Mouse (Mus musculus): ENCODE measurements at regions not wholly inside any gene's neighbourhood (a gene's known extent, or its start where the extent isn't known, plus 50 kb on each side); places are given as distances from the start of the nearest gene placed in this dataset.

GRCm38 (mm10) chr16:24229002-24229607, 164.2 kb upstream of the Lpp start:
- Histone ChIP-seq H3K4me1 (replicated peaks; ENCODE audit: control insufficient read depth, insufficient read depth, low read length) (peaks cover 28% of the 10 kb centered on the region), H3K36me3 (ENCODE audit: control insufficient read depth, insufficient read depth, low read length) (no peaks in the 10 kb centered on the region), H3K27ac (ENCODE audit: control insufficient read depth, insufficient read depth, low read length) (no peak overlapping the region), H3K27me3 (ENCODE audit: control insufficient read depth, insufficient read depth, low read length) (no peaks in the 10 kb centered on the region), H3K4me3 (ENCODE audit: control insufficient read depth, insufficient read depth, low read length) (no peak overlapping the region)
- whole genome bisulfite sequencing, result 94% methylated on average over 7 of the region's 7 CpGs
- no peak for DNase-seq
- TF ChIP-seq CTCF (IDR thresholded peaks at IDR 0.05; ENCODE audit: borderline replicate concordance, control insufficient read depth, extremely low read depth, insufficient read depth, low read length, poor library complexity) (no peak), POLR2A (IDR thresholded peaks at IDR 0.05; ENCODE audit: control insufficient read depth, extremely low read depth, insufficient read depth, low read length, poor library complexity) (no peak)

GRCm38 (mm10) chr16:24225897-24226296, 167.4 kb upstream of the Lpp start:
- Histone ChIP-seq H3K36me3 (ENCODE audit: control insufficient read depth, insufficient read depth, low read length) (no peaks in the 10 kb centered on the region), H3K27me3 (ENCODE audit: control insufficient read depth, insufficient read depth, low read length) (no peaks in the 10 kb centered on the region), H3K4me3 (ENCODE audit: control insufficient read depth, insufficient read depth, low read length) (no peak overlapping the region), H3K4me1 (replicated peaks; ENCODE audit: control insufficient read depth, insufficient read depth, low read length) (peaks cover 29% of the 10 kb centered on the region), H3K27ac (ENCODE audit: control insufficient read depth, insufficient read depth, low read length) (no peak overlapping the region)
- TF ChIP-seq POLR2A (IDR thresholded peaks at IDR 0.05; ENCODE audit: control insufficient read depth, extremely low read depth, insufficient read depth, low read length, poor library complexity), result no peak
- TF ChIP-seq CTCF (IDR thresholded peaks at IDR 0.05; ENCODE audit: borderline replicate concordance, control insufficient read depth, extremely low read depth, insufficient read depth, low read length, poor library complexity), result no peak
- 96% methylated on average over 4 of the region's 4 CpGs for WGBS
- DNase-seq, result no peak

GRCm38 (mm10) chr16:24225090-24225489, 168.2 kb upstream of the Lpp start:
- H3K27me3 ChIP-seq (ENCODE audit: control insufficient read depth, insufficient read depth, low read length), result no peaks in the 10 kb centered on the region
- no peak overlapping the region; the same call in 1 of the 2 replicates for H3K27ac ChIP-seq (ENCODE audit: control insufficient read depth, insufficient read depth, low read length)
- peaks cover 36% of the 10 kb centered on the region for H3K4me1 ChIP-seq (replicated peaks; ENCODE audit: control insufficient read depth, insufficient read depth, low read length)
- 92% methylated on average over 1 of the region's 1 CpGs for WGBS
- H3K36me3 ChIP-seq (ENCODE audit: control insufficient read depth, insufficient read depth, low read length), result no peaks in the 10 kb centered on the region
- no peak for DNase-seq
- no peak for TF ChIP-seq CTCF (IDR thresholded peaks at IDR 0.05; ENCODE audit: borderline replicate concordance, control insufficient read depth, extremely low read depth, insufficient read depth, low read length, poor library complexity)
- TF ChIP-seq POLR2A (IDR thresholded peaks at IDR 0.05; ENCODE audit: control insufficient read depth, extremely low read depth, insufficient read depth, low read length, poor library complexity), result no peak
- H3K4me3 ChIP-seq (ENCODE audit: control insufficient read depth, insufficient read depth, low read length), result no peak overlapping the region

GRCm38 (mm10) chr16:24223901-24224300, 169.4 kb upstream of the Lpp start:
- H3K4me1 ChIP-seq (replicated peaks; ENCODE audit: control insufficient read depth, insufficient read depth, low read length), result peaks cover 36% of the 10 kb centered on the region
- no peaks in the 10 kb centered on the region for H3K27me3 ChIP-seq (ENCODE audit: control insufficient read depth, insufficient read depth, low read length)
- H3K36me3 ChIP-seq (ENCODE audit: control insufficient read depth, insufficient read depth, low read length), result no peaks in the 10 kb centered on the region
- no peak overlapping the region for H3K4me3 ChIP-seq (ENCODE audit: control insufficient read depth, insufficient read depth, low read length)
- DNase-seq, result no peak
- no peak for TF ChIP-seq CTCF (IDR thresholded peaks at IDR 0.05; ENCODE audit: borderline replicate concordance, control insufficient read depth, extremely low read depth, insufficient read depth, low read length, poor library complexity)
- TF ChIP-seq POLR2A (IDR thresholded peaks at IDR 0.05; ENCODE audit: control insufficient read depth, extremely low read depth, insufficient read depth, low read length, poor library complexity), result no peak
- H3K27ac ChIP-seq (ENCODE audit: control insufficient read depth, insufficient read depth, low read length), result no peak overlapping the region; the same call in 1 of the 2 replicates

GRCm38 (mm10) chr16:24223527-24223880, 169.8 kb upstream of the Lpp start:
- WGBS, result 49% methylated on average over 2 of the region's 2 CpGs
- peak overlapping the region; percentile 56; the same call in 1 of the 2 replicates for H3K27ac ChIP-seq (ENCODE audit: control insufficient read depth, insufficient read depth, low read length)

GRCm38 (mm10) chr16:24222759-24223526, 170.4 kb upstream of the Lpp start:
- peaks cover 40% of the 10 kb centered on the region for H3K4me1 ChIP-seq (replicated peaks; ENCODE audit: control insufficient read depth, insufficient read depth, low read length)
- H3K36me3 ChIP-seq (ENCODE audit: control insufficient read depth, insufficient read depth, low read length), result no peaks in the 10 kb centered on the region
- no peak overlapping the region for H3K4me3 ChIP-seq (ENCODE audit: control insufficient read depth, insufficient read depth, low read length)
- H3K27ac ChIP-seq (ENCODE audit: control insufficient read depth, insufficient read depth, low read length), result peak overlapping the region; percentile 99
- TF ChIP-seq POLR2A (IDR thresholded peaks at IDR 0.05; ENCODE audit: control insufficient read depth, extremely low read depth, insufficient read depth, low read length, poor library complexity) (no peak), CTCF (IDR thresholded peaks at IDR 0.05; ENCODE audit: borderline replicate concordance, control insufficient read depth, extremely low read depth, insufficient read depth, low read length, poor library complexity) (no peak)
- WGBS, result 6% methylated on average over 5 of the region's 5 CpGs
- DNase-seq, result peak; percentile 62
- no peaks in the 10 kb centered on the region for H3K27me3 ChIP-seq (ENCODE audit: control insufficient read depth, insufficient read depth, low read length)

More at GRCm38 (mm10) chr16:24223527-24223880, 169.8 kb upstream of the Lpp start:
- no peak for TF ChIP-seq POLR2A (IDR thresholded peaks at IDR 0.05; ENCODE audit: control insufficient read depth, extremely low read depth, insufficient read depth, low read length, poor library complexity)
- DNase-seq, result no peak
- Histone ChIP-seq H3K4me3 (ENCODE audit: control insufficient read depth, insufficient read depth, low read length) (no peak overlapping the region), H3K27me3 (ENCODE audit: control insufficient read depth, insufficient read depth, low read length) (no peaks in the 10 kb centered on the region), H3K36me3 (ENCODE audit: control insufficient read depth, insufficient read depth, low read length) (no peaks in the 10 kb centered on the region), H3K4me1 (replicated peaks; ENCODE audit: control insufficient read depth, insufficient read depth, low read length) (peaks cover 37% of the 10 kb centered on the region)
